Mouse (Mus musculus) urinary bladder, adult 2 months (tissue): ENCODE results near the gene Tmem170b. TPM values are rescaled to one million over a fixed set of nuclear protein-coding genes. Genes with fewer than 3 reads are reported as not detected.

Source experiments
- DNase-seq: peaks from one replicate; pipeline ENCODE4 v3.0.0; 2022; ENCODE audit warnings: low spot score
- polyA plus RNA-seq: library from polyadenylated mRNA; depleted of rRNA; stranded (reverse); fragments of >200 nt; gene quantifications from 2 replicates; pipeline ENCODE4 v1.2.3, GENCODE M21; 2012

The Tmem170b gene
- polyA plus RNA-seq, 1 experiment, result 4.0 TPM

DNA sequence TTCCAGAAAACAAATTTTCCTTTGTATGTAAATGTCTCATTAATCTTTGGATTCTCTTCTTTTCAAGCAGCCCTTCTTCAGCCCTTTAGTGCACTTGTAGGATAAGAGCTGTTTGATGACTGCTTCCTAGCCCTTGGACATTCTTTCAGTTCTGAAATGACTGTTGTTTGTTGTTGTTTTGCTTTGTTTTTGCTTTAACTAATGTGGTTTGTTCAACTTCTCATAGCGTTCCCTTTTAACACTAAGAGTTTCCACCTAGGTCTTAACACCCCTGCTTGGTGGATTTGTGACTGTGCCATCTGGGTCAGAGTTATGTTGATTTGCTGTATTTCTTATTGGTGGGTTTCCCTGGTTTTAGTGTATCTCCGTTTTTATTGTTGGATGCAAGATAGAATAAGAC is 8.8 kb downstream of the Tmem170b start:
- DNase-seq, result no peak

DNA sequence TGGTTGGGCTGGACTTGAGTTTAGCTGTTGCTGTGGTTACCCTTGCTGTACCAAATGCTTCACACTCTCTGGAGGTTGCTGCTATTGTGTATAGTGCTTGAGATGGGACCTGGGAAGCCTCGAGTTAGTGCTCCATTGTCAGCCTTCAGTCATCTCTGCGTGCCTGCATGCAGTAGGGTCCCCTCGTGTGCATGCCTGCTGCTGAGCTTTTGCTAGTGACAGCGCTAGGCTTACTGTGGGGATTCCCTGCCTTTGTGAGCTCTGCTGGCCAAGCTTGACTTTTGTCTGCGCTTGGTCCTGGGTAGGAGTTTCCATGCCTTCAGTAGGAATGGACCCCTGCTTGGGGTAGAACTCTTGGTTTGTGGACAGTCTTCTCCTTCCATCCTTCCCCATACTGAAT is 9.3 kb downstream of the Tmem170b start:
- DNase-seq, result no peak

- no peak for DNase-seq
Observed at GRCm38 (mm10) chr13:41619470-41619869, 13.8 kb downstream of the Tmem170b start.

DNA sequence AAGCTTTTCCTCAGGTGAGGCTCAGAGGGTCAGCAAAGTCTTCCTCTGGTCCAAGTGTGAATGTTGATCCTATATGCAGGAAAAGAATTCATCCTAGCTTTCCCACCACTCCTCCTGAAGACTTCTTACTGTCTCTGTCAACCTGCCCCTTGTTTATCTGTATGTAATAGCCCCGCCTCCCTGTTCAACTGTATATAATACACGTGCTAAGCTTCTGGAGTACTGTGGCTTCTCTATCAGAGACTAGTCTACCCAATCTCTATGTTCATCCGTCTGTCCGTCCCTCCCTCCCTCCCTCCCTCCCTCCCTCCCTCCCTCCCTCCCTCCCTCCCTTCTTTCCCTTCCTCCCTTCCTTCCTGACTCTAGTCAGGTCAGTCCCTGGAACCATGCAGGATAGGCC is 14.4 kb downstream of the Tmem170b start:
- DNase-seq, result no peak

DNA sequence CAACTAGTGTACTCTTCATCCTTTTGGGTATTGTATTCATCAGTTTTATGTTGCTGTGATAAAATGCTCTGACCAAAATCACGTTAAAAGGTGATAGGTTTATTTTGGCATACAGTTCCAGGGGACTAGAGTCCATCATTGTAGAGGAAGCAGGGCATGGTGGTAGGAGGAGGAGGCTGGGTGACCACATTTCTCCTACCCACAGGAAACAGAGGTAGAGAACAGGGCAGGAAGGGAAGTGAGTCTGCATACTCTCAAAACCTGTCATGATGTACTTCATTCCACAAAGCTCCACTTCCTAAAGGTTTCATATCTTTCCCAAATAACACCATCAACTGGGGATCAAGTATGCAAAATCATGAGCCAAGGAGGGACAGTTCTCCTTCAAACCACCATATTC is 18.4 kb downstream of the Tmem170b start:
- DNase-seq, result no peak

DNA sequence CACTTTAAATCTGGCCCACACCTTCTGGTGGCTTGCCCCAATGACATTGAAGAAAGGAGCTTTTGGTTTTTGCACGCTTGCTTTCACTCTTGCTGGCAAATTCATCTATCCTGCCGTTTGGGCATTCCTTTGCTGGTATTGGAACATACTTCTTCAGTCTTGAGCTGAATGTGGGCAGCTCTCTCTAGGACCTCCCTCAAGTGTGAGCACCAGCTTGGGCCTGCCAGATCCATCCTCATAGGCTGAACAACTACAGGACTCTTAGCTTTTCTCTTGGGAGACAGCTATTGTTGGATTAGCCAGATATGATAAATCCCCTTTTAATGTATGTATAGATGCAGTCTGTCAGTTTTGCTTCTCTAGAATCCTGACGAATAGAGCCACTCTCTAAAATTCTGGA is 19.5 kb downstream of the Tmem170b start:
- no peak for DNase-seq

- DNase-seq, result no peak
Observed at GRCm38 (mm10) chr13:41627277-41627916, 21.7 kb downstream of the Tmem170b start.

GRCm38 (mm10) chr13:41634401-41634818 is 28.7 kb downstream of the Tmem170b start:
- peak; percentile 54 for DNase-seq

GRCm38 (mm10) chr13:41638083-41638482 is 32.4 kb downstream of the Tmem170b start:
- DNase-seq, result no peak

DNA sequence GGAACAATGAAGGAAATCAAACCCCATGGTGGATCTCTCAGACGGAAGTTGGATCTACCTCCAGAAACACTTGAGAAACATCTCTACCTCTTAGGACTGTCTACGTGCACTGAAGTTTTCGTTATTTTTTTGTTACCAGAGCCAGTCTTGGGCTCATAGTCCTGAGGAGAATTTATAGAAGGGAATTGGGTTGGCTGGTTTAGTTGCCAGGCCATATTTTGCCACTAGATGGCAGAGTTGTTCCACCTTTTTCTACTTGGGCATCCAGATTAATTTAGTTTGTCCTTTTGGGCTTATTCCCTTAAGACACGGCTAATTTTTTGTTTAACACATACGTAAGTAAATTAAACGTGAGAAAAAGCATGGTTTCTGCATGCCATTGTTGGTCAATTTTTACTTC is 37.1 kb downstream of the Tmem170b start:
- no peak for DNase-seq

- no peak for DNase-seq
Observed at GRCm38 (mm10) chr13:41643798-41644197, 38.1 kb downstream of the Tmem170b start.

DNA sequence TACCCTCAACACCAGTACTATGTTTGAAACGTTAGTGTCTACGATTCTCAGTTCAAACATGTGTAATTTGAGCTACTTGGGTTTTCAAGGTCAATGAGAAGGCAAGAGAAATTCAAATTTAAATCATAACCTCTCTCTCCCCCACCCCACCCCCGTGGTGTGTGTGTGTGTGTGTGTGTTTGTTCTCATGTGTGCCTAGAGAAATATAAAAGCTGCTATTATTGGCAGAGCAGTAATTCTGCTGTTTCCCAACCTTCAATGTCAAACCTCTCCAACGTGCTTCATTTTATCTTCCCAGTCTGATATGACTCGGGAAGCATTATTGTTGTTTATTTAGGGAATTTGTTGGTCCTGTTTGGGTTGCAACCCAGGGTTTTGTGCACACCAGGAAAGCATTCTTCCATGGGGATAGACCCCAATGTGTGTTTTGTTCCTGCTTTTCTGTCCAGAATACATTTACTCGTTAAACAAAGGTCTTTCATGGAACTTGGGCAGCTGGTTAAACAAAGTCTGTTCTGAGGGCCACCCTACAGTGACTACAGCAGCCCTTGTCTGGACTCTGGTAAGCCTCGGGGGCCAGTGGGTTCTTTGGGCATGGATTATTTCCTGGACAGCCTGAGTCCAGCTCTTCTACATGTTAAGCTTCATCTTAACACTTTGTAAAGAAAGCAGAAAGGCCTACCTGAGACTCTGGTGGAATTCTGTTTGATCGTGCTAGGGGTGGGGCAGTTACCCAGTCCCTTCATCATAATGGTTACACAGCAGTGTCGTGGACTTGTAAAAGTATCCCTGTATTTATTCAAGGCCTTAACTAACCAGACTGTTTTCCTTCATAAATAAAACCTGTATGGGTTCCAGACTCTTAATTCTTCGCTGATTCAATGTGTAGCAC is 39.1 kb downstream of the Tmem170b start:
- DNase-seq, result no peak

GRCm38 (mm10) chr13:41645483-41645859 is 39.8 kb downstream of the Tmem170b start:
- DNase-seq, result no peak

- DNase-seq, result no peak
Observed at GRCm38 (mm10) chr13:41647976-41648375, 42.3 kb downstream of the Tmem170b start.

GRCm38 (mm10) chr13:41650665-41651064 is 45.0 kb downstream of the Tmem170b start:
- DNase-seq, result no peak

GRCm38 (mm10) chr13:41653791-41654190 is 48.1 kb downstream of the Tmem170b start:
- DNase-seq, result no peak

DNA sequence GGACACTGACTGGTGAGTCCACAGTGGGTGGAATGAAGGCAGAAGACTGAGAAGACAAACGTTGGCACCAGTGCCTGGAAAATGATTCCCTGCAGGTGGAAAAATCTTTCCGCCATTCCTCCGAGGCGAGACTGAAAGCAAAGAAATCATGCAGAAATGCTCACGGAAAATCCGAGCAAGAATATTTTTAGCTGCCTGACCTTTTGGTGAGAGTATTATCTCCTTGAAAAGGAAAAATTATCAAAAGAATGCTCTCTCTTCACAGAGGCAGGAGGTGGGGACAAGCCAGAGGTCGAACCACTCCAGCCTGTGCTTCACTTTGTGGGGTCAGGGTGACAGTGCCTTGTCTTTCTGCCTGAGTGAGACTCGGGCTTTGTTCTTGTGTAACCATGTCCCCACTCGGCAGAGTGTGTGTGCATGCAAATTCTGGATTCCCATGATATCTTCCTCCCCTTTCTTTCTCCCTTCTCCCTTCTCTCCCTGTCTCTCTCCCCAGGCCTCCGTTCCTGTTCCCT is 49.9 kb downstream of the Tmem170b start:
- no peak for DNase-seq

GRCm38 (mm10) chr13:41660052-41660793 is 54.5 kb downstream of the Tmem170b start:
- DNase-seq, result no peak

DNA sequence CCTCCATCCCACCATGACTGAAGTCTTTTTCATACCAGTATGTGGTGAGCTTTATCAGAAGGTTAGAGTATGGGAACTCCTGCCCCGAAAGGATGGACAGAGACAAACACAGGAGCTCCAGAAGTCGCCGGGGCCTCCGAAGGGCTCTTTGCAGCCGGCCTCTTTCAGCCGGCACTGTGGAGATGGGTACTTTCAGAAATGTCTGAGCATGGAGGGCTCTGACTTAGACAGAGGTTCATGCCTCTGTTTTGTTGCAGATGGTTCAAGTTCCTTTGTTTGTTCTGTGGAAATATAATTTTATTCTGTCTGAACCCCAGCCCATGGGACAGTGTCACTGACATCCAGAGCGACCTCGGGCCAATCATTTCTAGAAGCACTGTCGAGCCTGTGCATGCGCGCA is 55.4 kb downstream of the Tmem170b start:
- no peak for DNase-seq

DNA sequence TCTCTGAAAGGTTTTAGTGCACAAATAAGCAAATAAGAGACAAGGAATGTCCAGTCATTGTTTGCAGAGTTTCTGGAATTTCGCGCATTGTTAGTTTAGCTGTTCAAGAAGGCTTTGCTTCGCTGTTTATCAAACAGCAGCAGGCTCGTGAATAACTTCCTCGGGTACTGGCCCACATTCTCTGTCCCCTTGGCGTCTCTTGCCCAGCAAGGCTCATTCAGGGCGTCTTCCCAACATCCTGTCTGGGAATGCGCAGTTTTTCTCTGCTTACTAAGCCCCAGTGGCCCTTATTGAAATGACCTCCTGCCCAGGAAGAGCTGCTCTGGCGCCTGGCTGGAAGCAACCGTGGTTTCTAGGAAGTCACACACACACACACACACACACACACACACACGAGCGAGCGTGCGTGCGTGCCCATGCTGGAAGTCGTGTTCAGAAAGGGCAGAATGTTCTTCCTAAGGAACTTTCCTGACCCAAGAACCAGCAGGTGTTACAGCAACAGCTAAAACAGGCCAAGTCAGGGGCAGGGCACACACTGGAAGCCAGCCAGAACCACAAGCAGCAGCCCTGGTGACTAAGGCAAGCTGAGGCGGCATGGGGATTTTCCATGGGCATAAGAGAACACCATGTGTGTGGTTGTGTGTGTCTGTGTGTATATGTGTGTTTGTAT is 56.8 kb downstream of the Tmem170b start:
- DNase-seq, result peak; percentile 37

DNA sequence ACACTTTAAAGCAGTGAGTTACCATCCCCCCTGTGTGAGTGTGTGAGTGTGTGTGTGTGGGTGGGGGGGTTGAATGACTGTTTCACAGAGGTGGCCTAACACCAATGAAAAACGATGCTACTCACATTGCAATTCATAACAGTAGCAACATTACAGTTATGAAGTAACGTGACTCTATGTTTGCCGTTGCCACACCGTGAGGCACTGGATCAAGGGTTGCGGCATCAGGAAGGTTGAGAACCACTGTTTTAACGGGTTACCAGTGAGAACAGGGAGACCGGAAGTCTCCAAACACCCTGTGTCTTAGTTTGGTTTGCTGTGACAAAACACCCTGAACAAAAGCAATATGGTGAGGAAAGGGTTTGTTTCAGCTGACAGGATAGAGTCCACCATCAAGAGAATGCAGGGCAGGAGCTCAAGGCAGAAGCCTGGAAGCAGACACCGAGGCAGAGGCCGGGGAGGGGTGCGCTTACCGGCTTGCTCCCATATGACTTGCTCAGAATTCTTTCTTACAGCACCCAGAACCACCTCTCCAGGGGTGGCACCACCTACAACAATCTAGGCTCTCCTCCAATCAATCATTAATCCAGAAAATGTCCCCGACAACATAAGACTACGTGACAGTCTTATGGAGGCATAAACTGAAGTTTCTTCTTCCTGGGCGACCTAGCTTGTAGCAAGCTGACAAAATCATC is 57.9 kb downstream of the Tmem170b start:
- DNase-seq, result no peak
